ENCODE assay signal across 30 mouse cellular contexts in the genomic region with DNA sequence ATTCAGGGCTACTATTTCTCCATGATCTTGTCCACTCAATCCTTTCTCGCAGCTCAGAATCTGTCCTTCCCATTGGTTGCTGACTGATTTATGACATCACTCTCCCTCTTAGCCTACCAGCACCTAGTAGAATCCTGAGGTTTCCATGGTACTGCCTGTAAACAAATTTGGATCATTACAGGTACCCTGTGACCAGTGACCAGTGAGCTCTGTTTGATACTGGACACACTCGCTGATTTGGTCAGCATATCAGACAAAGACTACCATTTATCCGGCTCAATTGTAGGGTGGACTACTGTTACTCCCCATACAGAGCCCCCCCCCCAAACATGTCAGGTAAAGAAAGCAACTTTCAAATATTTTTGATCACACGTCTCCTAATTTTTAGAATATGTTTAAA. TPM values are rescaled to one million over a fixed set of nuclear protein-coding genes. Genes with fewer than 3 reads are reported as not detected.
"Had no signal": no experiment of that assay in that cellular context is flagged by ENCODE, and none has a peak within 500 bp of the region (broad histone marks: within the 10 kb centered on the region; RNA-seq: fewer than 3 reads in every experiment).

Gene Gm5592 (plus strand): TSS at position 301 of the 400 bp plus-strand sequence.

RNA-seq across cellular contexts. Expression of gene Gm5592, which starts in this region (rescaled TPM):
- polyA plus RNA-seq: limb, embryonic 10.5 days; limb, embryonic 11.5 days; limb, embryonic 12.5 days; limb, embryonic 13.5 days; limb, embryonic 14.5 days; limb, embryonic 15.5 days; liver, adult 2 months; liver, embryonic 11.5 days; liver, embryonic 12.5 days; liver, embryonic 13.5 days; liver, embryonic 14.5 days; liver, embryonic 15.5 days; liver, embryonic 16.5 days; liver, postnatal 0 days; lung, adult 2 months; lung, embryonic 14.5 days; lung, embryonic 15.5 days; lung, embryonic 16.5 days; lung, postnatal 0 days; macrophage; midbrain, embryonic 10.5 days; midbrain, embryonic 11.5 days; midbrain, embryonic 12.5 days; midbrain, embryonic 13.5 days; midbrain, embryonic 14.5 days; midbrain, embryonic 15.5 days; midbrain, embryonic 16.5 days; midbrain, postnatal 0 days; myocyte; neural tube, embryonic 11.5 days had no signal
